23 mouse cellular contexts compared by ENCODE assay signal in genomic region chr15:78326747-78327146, GRCm38 (mm10). TPM values are rescaled to one million over a fixed set of nuclear protein-coding genes. Genes with fewer than 3 reads are reported as not detected.
DNase-seq lines count a peak whose midpoint lies in the region; ATAC-seq and TF ChIP-seq lines count a peak whose summit lies in the region.
"Had no signal": no experiment of that assay in that cellular context is flagged by ENCODE, and none has a peak within 500 bp of the region (broad histone marks: within the 10 kb centered on the region; RNA-seq: fewer than 3 reads in every experiment).

No protein-coding gene starts in this region.

- H3K27me3 ChIP-seq in lung, postnatal 0 days (replicated peaks; ENCODE audit: insufficient read depth, low read length), result no peaks in the 10 kb centered on the region
- no peaks in the 10 kb centered on the region for H3K27me3 ChIP-seq in liver, embryonic 11.5 days (replicated peaks; ENCODE audit: control insufficient read depth, insufficient read depth, low read length)
- H3K27me3 ChIP-seq: forebrain, embryonic 15.5 days; limb, embryonic 13.5 days; lung, embryonic 15.5 days had no signal

- no peak overlapping the region for H3K9ac ChIP-seq in lung, postnatal 0 days (replicated peaks; ENCODE audit: low read depth)
- H3K9ac ChIP-seq in liver, embryonic 11.5 days (ENCODE audit: low read depth, low read length), result no peak overlapping the region
- H3K9ac ChIP-seq: forebrain, embryonic 15.5 days; limb, embryonic 13.5 days; lung, embryonic 15.5 days had no signal

- TF ChIP-seq EP300 in lung, postnatal 0 days (IDR thresholded peaks at IDR 0.05), result no peak

- H3K36me3 ChIP-seq in lung, postnatal 0 days (ENCODE audit: insufficient read depth, low read length), result no peaks in the 10 kb centered on the region
- no peaks in the 10 kb centered on the region for H3K36me3 ChIP-seq in liver, embryonic 11.5 days (ENCODE audit: control insufficient read depth, insufficient read depth, low read length)
- H3K36me3 ChIP-seq in macrophage (ENCODE audit: inconsistent target), result no peaks in the 10 kb centered on the region
- H3K36me3 ChIP-seq: embryonic facial prominence, embryonic 10.5 days; forebrain, embryonic 15.5 days; hindbrain, embryonic 10.5 days; limb, embryonic 13.5 days; lung, embryonic 15.5 days had no signal

- peak overlapping the region; percentile 57 for H3K4me3 ChIP-seq in gastrocnemius, adult 2 months
- peak overlapping the region; percentile 14; the same call in 1 of the 2 replicates for H3K4me3 ChIP-seq in lung, postnatal 0 days (ENCODE audit: low read depth, low read length)
- H3K4me3 ChIP-seq in liver, embryonic 11.5 days (ENCODE audit: low read depth, low read length), result peak overlapping the region; percentile 26; the same call in 1 of the 2 replicates
- peak overlapping the region; percentile 85 for H3K4me3 ChIP-seq in macrophage (ENCODE audit: inconsistent target)
- H3K4me3 ChIP-seq: embryonic facial prominence, embryonic 10.5 days; forebrain, embryonic 15.5 days; heart, adult 2 months; hindbrain, embryonic 10.5 days; limb, embryonic 13.5 days; lung, embryonic 15.5 days had no signal

- H3K4me2 ChIP-seq in lung, postnatal 0 days (replicated peaks; ENCODE audit: low read depth, low read length), result 0 out of 2 replicates have a peak overlapping the region, but pooled peaks have one; percentile 6
- H3K4me2 ChIP-seq in liver, embryonic 11.5 days, result peak overlapping the region; percentile 10; the same call in 1 of the 2 replicates
- H3K4me2 ChIP-seq: forebrain, embryonic 15.5 days; limb, embryonic 13.5 days; lung, embryonic 15.5 days had no signal

- H3K4me1 ChIP-seq in lung, postnatal 0 days (ENCODE audit: insufficient read depth, low read depth, low read length), result no peaks in the 10 kb centered on the region
- H3K4me1 ChIP-seq in liver, embryonic 11.5 days (replicated peaks; ENCODE audit: control insufficient read depth, insufficient read depth, low read length), result peaks cover 3% of the 10 kb centered on the region
- H3K4me1 ChIP-seq: embryonic facial prominence, embryonic 10.5 days; forebrain, embryonic 15.5 days; limb, embryonic 13.5 days; lung, embryonic 15.5 days had no signal

- peaks cover 60% of the 10 kb centered on the region for H3K79me2 ChIP-seq in macrophage (ENCODE audit: inconsistent target)

- DNase-seq in gastrocnemius, adult 2 months, result no peak
- DNase-seq in gastrocnemius, adult 18-20 months (ENCODE audit: low spot score), result no peak
- DNase-seq in lung, postnatal 0 days (ENCODE audit: low spot score), result no peak
- DNase-seq in lung, postnatal 14 days, result no peak
- DNase-seq in liver, embryonic 11.5 days (ENCODE audit: low spot score), result no peak
- no peak for DNase-seq in MN1 (ENCODE audit: low spot score)
- no peak for DNase-seq in adrenal gland, postnatal 10 days
- DNase-seq: adrenal gland, adult 8-10 months; cerebellum, adult 11 months; cerebellum, postnatal 10 days; gastrocnemius, postnatal 14 days; heart, adult 2 months; kidney, postnatal 4 days; midbrain, embryonic 14.5 days; spleen, adult 18-20 months; thymus, postnatal 14 days had no signal

- 88% methylated on average over 10 of the region's 10 CpGs for WGBS in lung, postnatal 0 days
- 89% methylated on average over 10 of the region's 10 CpGs for WGBS in liver, embryonic 11.5 days
- WGBS in macrophage (ENCODE audit: missing documents), result 86% methylated on average over 4 of the region's 10 CpGs

- TF ChIP-seq CTCF in gastrocnemius, adult 2 months (IDR thresholded peaks at IDR 0.05), result no peak
- no peak for TF ChIP-seq CTCF in lung, postnatal 0 days (IDR thresholded peaks at IDR 0.05)

- H3K27ac ChIP-seq in gastrocnemius, adult 2 months, result no peak overlapping the region
- no peak overlapping the region for H3K27ac ChIP-seq in lung, postnatal 0 days (ENCODE audit: low read length)
- H3K27ac ChIP-seq in liver, embryonic 11.5 days (ENCODE audit: low read depth, low read length), result no peak overlapping the region
- peak overlapping the region; percentile 94 for H3K27ac ChIP-seq in macrophage
- H3K27ac ChIP-seq: embryonic facial prominence, embryonic 10.5 days; forebrain, embryonic 15.5 days; hindbrain, embryonic 10.5 days; limb, embryonic 13.5 days; lung, embryonic 15.5 days had no signal

- no peak for ATAC-seq in lung, postnatal 0 days
- no peak for ATAC-seq in liver, embryonic 11.5 days (replicated peaks; ENCODE audit: low FRiP score)
- ATAC-seq: forebrain, embryonic 15.5 days; intestine, postnatal 0 days had no signal

- intact Hi-C loops in gastrocnemius, adult 2 months (cut with DNase I), result no loop called here

- no peaks in the 10 kb centered on the region for H3K9me3 ChIP-seq in lung, postnatal 0 days (ENCODE audit: low read length)
- no peaks in the 10 kb centered on the region for H3K9me3 ChIP-seq in liver, embryonic 11.5 days (ENCODE audit: control insufficient read depth, low read length)
- H3K9me3 ChIP-seq: embryonic facial prominence, embryonic 10.5 days; forebrain, embryonic 15.5 days; hindbrain, embryonic 10.5 days; limb, embryonic 13.5 days; lung, embryonic 15.5 days had no signal

RNA-seq across cellular contexts. Expression of gene Csf2rb, which starts 1.2 kb away (rescaled TPM):
- total RNA-seq in gastrocnemius, adult 2 months (2021), result 1 to 10 TPM in 1 of 2 experiments, under 1 TPM in 1; 0.86 to 1.0 TPM
- total RNA-seq in gastrocnemius, adult 18-20 months (2021), result 1 to 10 TPM; 1.6 to 1.7 TPM
- polyA plus RNA-seq in lung, postnatal 0 days (2015; fragmentation: Nextera tagmentation; extraction: Ambion mirVana), result 7.8 and 8.7 TPM in 2 replicates
- polyA plus RNA-seq in liver, embryonic 11.5 days (2014; fragmentation: Nextera tagmentation; extraction: Ambion mirVana), result 7.7 and 9.5 TPM in 2 replicates
- total RNA-seq in macrophage (2018; cell fraction: chromatin; rRNA removed), result 100 to 1,000 TPM in 25 of 26 experiments, 10 to 100 TPM in 1; 98.3 to 501 (median 237) TPM
- total RNA-seq in macrophage (2018; cell fraction: cytosol; rRNA removed), result 100 to 1,000 TPM in 24 of 26 experiments, 10 to 100 TPM in 2; 82.9 to 277 (median 147) TPM
- 100 to 1,000 TPM; 137 to 557 (median 211) TPM for total RNA-seq in macrophage (2018; cell fraction: nucleus; rRNA removed)
- 65.3 to 406 TPM (median 143 TPM) in 3 replicates for polyA plus RNA-seq in macrophage (2018)
- total RNA-seq in adrenal gland, postnatal 10 days (2021), result 10 to 100 TPM; 18.4 to 20.1 TPM

RNA-seq across cellular contexts. Expression of gene Csf2rb2, which starts 21.2 kb away (rescaled TPM):
- total RNA-seq in gastrocnemius, adult 2 months (2021), result under 1 TPM; 0.66 to 0.78 TPM
- total RNA-seq in gastrocnemius, adult 18-20 months (2021), result 1 to 10 TPM in 1 of 2 experiments, under 1 TPM in 1; 0.82 to 1.2 TPM
- polyA plus RNA-seq in lung, postnatal 0 days (2015; fragmentation: Nextera tagmentation; extraction: Ambion mirVana), result 0.84 and 0.95 TPM in 2 replicates
- polyA plus RNA-seq in liver, embryonic 11.5 days (2014; fragmentation: Nextera tagmentation; extraction: Ambion mirVana), result 1.5 and 1.8 TPM in 2 replicates
- total RNA-seq in macrophage (2018; cell fraction: chromatin; rRNA removed), result 100 to 1,000 TPM in 24 of 26 experiments, 10 to 100 TPM in 2; 93.7 to 377 (median 188) TPM
- 100 to 1,000 TPM in 23 of 26 experiments, 10 to 100 TPM in 3; 89.9 to 261 (median 155) TPM for total RNA-seq in macrophage (2018; cell fraction: cytosol; rRNA removed)
- 100 to 1,000 TPM; 161 to 367 (median 204) TPM for total RNA-seq in macrophage (2018; cell fraction: nucleus; rRNA removed)
- polyA plus RNA-seq in macrophage (2018), result 77.0 to 225 TPM (median 156 TPM) in 3 replicates
- total RNA-seq in adrenal gland, postnatal 10 days (2021), result 1 to 10 TPM; 5.8 to 6.3 TPM

Comparison
In these comparisons a context has a peak if more than half of its experiments do, and no peak if none do; other contexts are left out.
1. H3K4me3 ChIP-seq: peak in every context shown above with its lines; median percentile 85 in macrophage; 57 in gastrocnemius, adult 2 months; 26 in liver, embryonic 11.5 days; 14 in lung, postnatal 0 days.
2. RNA of gene Csf2rb, which starts 1.2 kb away (total RNA-seq): 18.4 to 20.1 TPM in adrenal gland, postnatal 10 days; 1.6 to 1.7 TPM in gastrocnemius, adult 18-20 months and 0.86 to 1.0 TPM in gastrocnemius, adult 2 months; every median in the first group is over 4 times any median in the second.